Mouse (Mus musculus) CD4-positive helper T cell, adult 2 months (primary cell): ENCODE data around the gene Chic2.

Experiments
- DNase-seq: peaks from one replicate; pipeline ENCODE4 v3.0.0-alpha.2; 2012; ENCODE audit warnings: low read depth, missing footprints, low spot score

Gene Chic2

GRCm38 (mm10) chr5:75067125-75067756 is 22.7 kb upstream of the Chic2 start:
- peak; percentile 90 for DNase-seq

GRCm38 (mm10) chr5:75066715-75067114 is 22.1 kb upstream of the Chic2 start:
- DNase-seq = peak; percentile 92

GRCm38 (mm10) chr5:75063177-75063576 is 18.6 kb upstream of the Chic2 start:
- DNase-seq = no peak

GRCm38 (mm10) chr5:75051109-75051508 is 6.5 kb upstream of the Chic2 start:
- no peak for DNase-seq

- DNase-seq = no peak
These were observed 2.2 kb upstream of the Chic2 start for GRCm38 (mm10) chr5:75046681-75047321.

GRCm38 (mm10) chr5:75045371-75045770 is 797 bp upstream of the Chic2 start:
- peak; percentile 11 for DNase-seq

- DNase-seq = peak; percentile 59
These were observed 813 bp downstream of the Chic2 start for GRCm38 (mm10) chr5:75043621-75044301.

- peak; percentile 42 for DNase-seq
These were observed 1.5 kb downstream of the Chic2 start for GRCm38 (mm10) chr5:75043011-75043445.

- DNase-seq = no peak
These were observed 5.3 kb downstream of the Chic2 start for GRCm38 (mm10) chr5:75039307-75039706.

- DNase-seq = peak; percentile 11
These were observed 9.1 kb downstream of the Chic2 start for GRCm38 (mm10) chr5:75035475-75035874.

GRCm38 (mm10) chr5:75014768-75015167 is 29.8 kb downstream of the Chic2 start:
- DNase-seq = no peak

GRCm38 (mm10) chr5:75012771-75013421 is 31.7 kb downstream of the Chic2 start:
- no peak for DNase-seq

- DNase-seq = no peak
These were observed 32.4 kb downstream of the Chic2 start for GRCm38 (mm10) chr5:75011985-75012738.

GRCm38 (mm10) chr5:75004755-75005154 is 39.8 kb downstream of the Chic2 start:
- no peak for DNase-seq

- no peak for DNase-seq
These were observed 42.5 kb downstream of the Chic2 start for GRCm38 (mm10) chr5:75002109-75002508.

- no peak for DNase-seq
These were observed 45.7 kb downstream of the Chic2 start for GRCm38 (mm10) chr5:74998716-74999512.

- no peak for DNase-seq
These were observed 49.6 kb downstream of the Chic2 start for GRCm38 (mm10) chr5:74994947-74995346.

GRCm38 (mm10) chr5:74984101-74984500 is 60.5 kb downstream of the Chic2 start:
- no peak for DNase-seq

GRCm38 (mm10) chr5:74980574-74980973 is 64.0 kb downstream of the Chic2 start:
- no peak for DNase-seq

- no peak for DNase-seq
These were observed 64.4 kb downstream of the Chic2 start for GRCm38 (mm10) chr5:74980154-74980553.

GRCm38 (mm10) chr5:74979586-74979985 is 65.0 kb downstream of the Chic2 start:
- DNase-seq = no peak
